Mouse (Mus musculus) liver, embryonic 11.5 days (tissue): Measurements from ENCODE around the gene Hlf. TPM values are rescaled to one million over a fixed set of nuclear protein-coding genes. Genes with fewer than 3 reads are reported as not detected.
A peak's percentile ranks its signal among the peaks of the same experiment; 100 is the strongest.

ENCODE experiments used
- ATAC-seq: fragments of 200-750 bp; cut with Nextera tagmentation; replicated peaks from 2 replicates; pipeline ENCODE4 v1.8.0; 2017; ENCODE audit warnings: moderate number of reproducible peaks, mild to moderate bottlenecking, moderate TSS enrichment, moderate library complexity; ENCODE audit not compliant: low FRiP score
- DNase-seq: peaks from one replicate; pipeline ENCODE4 v3.0.0-alpha.2; 2017; ENCODE audit warnings: low spot score
- H3K27ac ChIP-seq: fragments of 300-500 bp; sonication (generic); 2 replicates; pipeline ENCODE4 v1.5.1; 2014; ENCODE audit warnings: mild to moderate bottlenecking, low read depth, low read length, control low read depth
- H3K27me3 ChIP-seq: fragments of 300-500 bp; sonication (generic); replicated peaks from 2 replicates; pipeline ENCODE4 v1.6.1; 2014; ENCODE audit warnings: low read length, mixed read lengths; ENCODE audit not compliant: control insufficient read depth, insufficient read depth
- H3K36me3 ChIP-seq: fragments of 300-500 bp; sonication (generic); 2 replicates; pipeline ENCODE4 v1.6.1; 2014; ENCODE audit warnings: mild to moderate bottlenecking, low read length, moderate library complexity, mixed read lengths; ENCODE audit not compliant: control insufficient read depth, insufficient read depth
- H3K4me1 ChIP-seq: fragments of 300-500 bp; sonication (generic); replicated peaks from 2 replicates; pipeline ENCODE4 v1.6.1; 2014; ENCODE audit warnings: low read length, mixed read lengths; ENCODE audit not compliant: control insufficient read depth, insufficient read depth
- H3K4me2 ChIP-seq: fragments of 300-500 bp; sonication (generic); 2 replicates; pipeline ENCODE4 v1.6.1; 2014; ENCODE audit warnings: mild to moderate bottlenecking, control low read depth, moderate library complexity
- H3K4me3 ChIP-seq: fragments of 300-500 bp; sonication (generic); 2 replicates; pipeline ENCODE4 v1.5.1; 2014; ENCODE audit warnings: low read depth, low read length, control low read depth
- H3K9ac ChIP-seq: fragments of 300-500 bp; sonication (generic); 2 replicates; pipeline ENCODE4 v1.6.1; 2014; ENCODE audit warnings: low read depth, low read length, control low read depth
- H3K9me3 ChIP-seq: fragments of 300-500 bp; sonication (generic); 2 replicates; pipeline ENCODE4 v1.6.1; 2016; ENCODE audit warnings: low read length, inconsistent platforms, mixed read lengths; ENCODE audit not compliant: control insufficient read depth
- WGBS: fragments of 180-500 bp; shearing (Covaris S2); extraction: QIAGEN DNeasy Blood & Tissue Kit; methylation state at CpG from one replicate; pipeline ENCODE4 v1.1.7; 2014; 5-methylcytosine and 5-hydroxymethylcytosine counted together
- polyA plus RNA-seq: library from polyadenylated mRNA; unstranded; fragments of >200 nt; fragmentation: Nextera tagmentation; extraction: Ambion mirVana; gene quantifications from 2 replicates; pipeline ENCODE4 v1.2.1, GENCODE M21; 2014

Gene Hlf
- polyA plus RNA-seq, result 6.6 and 6.9 TPM in 2 replicates

DNA sequence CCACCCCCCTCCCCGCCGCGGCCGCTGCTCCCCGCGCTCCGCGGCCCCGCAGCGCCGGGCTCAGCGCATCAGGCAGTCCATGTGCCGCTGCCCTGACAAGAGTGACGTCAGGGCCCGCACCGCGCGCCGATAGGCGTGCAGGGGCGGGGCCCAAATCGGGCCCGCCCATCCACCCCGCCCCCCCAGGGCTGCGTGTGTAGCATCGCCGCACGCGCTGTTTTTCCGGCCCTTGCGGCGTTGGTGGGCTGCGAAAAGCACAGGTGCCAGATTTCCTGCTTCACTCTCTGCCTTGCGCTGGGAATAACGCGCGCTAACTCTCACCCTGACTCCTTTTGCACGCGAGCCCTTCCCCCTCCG is at the start of gene Hlf:
Gene Hlf (minus strand): TSS at position 79 of the 357 bp plus-strand sequence.
- Histone ChIP-seq H3K9me3 (no peaks in the 10 kb centered on the region), H3K4me3 (peak within 1 kb of the TSS; percentile 57), H3K27me3 (peaks cover 49% of the 10 kb centered on the region), H3K4me1 (peaks cover 9% of the 10 kb centered on the region), H3K9ac (0 out of 2 replicates have a peak within 1 kb of the TSS, but pooled peaks have one; percentile 8), H3K36me3 (no peaks in the 10 kb centered on the region), H3K4me2 (peak within 1 kb of the TSS; percentile 76), H3K27ac (no peak within 1 kb of the TSS)
- whole genome bisulfite sequencing, result under 1% methylated on average over 38 of the region's 40 CpGs
- ATAC-seq, result peak; percentile 93
- peak; percentile 83 for DNase-seq

GRCm38 (mm10) chr11:90438768-90439167 is 48.1 kb upstream of the Hlf start:
- no peak overlapping the region for H3K27ac ChIP-seq
- DNase-seq (no peak), ATAC-seq (no peak)
- H3K27me3 ChIP-seq, result no peaks in the 10 kb centered on the region
- H3K36me3 ChIP-seq, result no peaks in the 10 kb centered on the region
- H3K4me2 ChIP-seq, result no peak overlapping the region
- no peaks in the 10 kb centered on the region for H3K4me1 ChIP-seq
- H3K4me3 ChIP-seq, result no peak overlapping the region
- no peaks in the 10 kb centered on the region for H3K9me3 ChIP-seq
- 72% methylated on average over 5 of the region's 5 CpGs for WGBS
- H3K9ac ChIP-seq, result no peak overlapping the region

DNA sequence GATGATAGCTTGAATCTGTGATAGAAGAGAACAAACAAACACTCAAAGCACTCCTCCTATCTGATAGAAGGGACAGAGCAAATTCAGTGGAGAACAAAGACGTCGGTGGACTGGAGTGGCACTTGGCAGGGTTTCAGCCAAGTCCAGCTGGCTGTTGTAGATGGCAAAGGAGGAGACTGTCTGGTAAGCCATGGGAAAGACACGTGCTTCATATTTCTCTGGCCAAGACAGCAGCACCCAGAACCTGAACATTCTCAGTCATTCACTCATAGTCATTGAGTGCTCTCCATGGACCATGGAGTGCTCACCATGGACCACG is 34.5 kb upstream of the Hlf start:
- DNase-seq, result no peak

DNA sequence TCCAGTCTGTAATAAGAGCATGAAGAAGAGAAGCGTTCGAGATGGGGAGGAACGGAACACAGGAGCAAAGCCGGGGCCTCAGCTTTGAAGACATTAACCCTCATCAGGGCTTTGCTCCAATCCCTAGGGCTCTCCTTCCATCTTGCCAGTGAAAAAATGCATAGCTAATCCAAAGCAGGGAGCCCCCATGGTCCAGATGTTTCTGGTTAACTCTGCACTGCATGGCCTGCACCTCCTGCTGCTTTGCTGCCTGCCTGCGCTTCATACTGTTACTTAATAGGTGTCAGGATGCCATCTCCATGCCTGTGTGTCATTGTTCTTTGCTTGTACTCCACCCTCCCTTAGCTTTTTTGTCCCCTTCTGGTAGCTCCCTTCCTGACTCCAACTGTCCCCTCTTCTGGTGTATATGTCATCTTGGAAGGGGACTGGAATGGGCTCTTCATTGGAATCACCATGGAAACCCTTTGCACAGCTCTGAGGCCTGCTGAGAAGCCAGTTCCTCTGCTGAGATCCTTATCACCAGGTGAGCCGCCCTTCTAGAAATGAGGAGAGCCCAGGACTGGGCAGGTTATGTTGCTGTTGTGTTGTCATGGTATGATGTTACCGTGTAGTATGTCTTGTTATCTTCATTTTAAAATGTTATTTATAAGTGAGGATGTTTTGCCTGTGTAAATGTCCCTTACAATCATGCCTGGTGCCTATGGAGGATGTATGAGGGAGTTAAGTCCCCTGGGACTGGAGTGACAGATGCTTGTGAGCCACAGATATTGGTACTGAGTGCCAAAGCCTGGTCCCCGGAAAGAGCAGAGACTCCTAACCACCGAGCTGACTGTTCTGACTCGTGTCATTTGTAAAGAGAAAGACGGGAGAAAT is 33.9 kb upstream of the Hlf start:
- ATAC-seq (no peak), DNase-seq (no peak)
- no peaks in the 10 kb centered on the region for H3K36me3 ChIP-seq
- H3K27ac ChIP-seq, result no peak overlapping the region
- H3K4me2 ChIP-seq, result no peak overlapping the region
- H3K9me3 ChIP-seq, result no peaks in the 10 kb centered on the region
- peaks cover 6% of the 10 kb centered on the region for H3K27me3 ChIP-seq
- no peak overlapping the region for H3K4me3 ChIP-seq
- no peaks in the 10 kb centered on the region for H3K4me1 ChIP-seq
- no peak overlapping the region for H3K9ac ChIP-seq
- whole genome bisulfite sequencing, result 66% methylated on average over 11 of the region's 11 CpGs

More for the DNA sequence above, 34.5 kb upstream of the Hlf start:
- Histone ChIP-seq H3K27ac (no peak overlapping the region), H3K4me3 (no peak overlapping the region), H3K36me3 (no peaks in the 10 kb centered on the region), H3K4me1 (no peaks in the 10 kb centered on the region), H3K27me3 (no peaks in the 10 kb centered on the region), H3K9ac (no peak overlapping the region), H3K9me3 (no peaks in the 10 kb centered on the region), H3K4me2 (no peak overlapping the region)
- WGBS, result 83% methylated on average over 4 of the region's 4 CpGs
- no peak for ATAC-seq

GRCm38 (mm10) chr11:90423896-90424295 is 33.2 kb upstream of the Hlf start:
- Histone ChIP-seq H3K9ac (no peak overlapping the region), H3K9me3 (no peaks in the 10 kb centered on the region), H3K36me3 (no peaks in the 10 kb centered on the region), H3K4me1 (no peaks in the 10 kb centered on the region), H3K4me3 (no peak overlapping the region), H3K27me3 (peaks cover 11% of the 10 kb centered on the region), H3K4me2 (no peak overlapping the region), H3K27ac (no peak overlapping the region)
- WGBS, result 55% methylated on average over 3 of the region's 3 CpGs
- ATAC-seq, result no peak
- no peak for DNase-seq

GRCm38 (mm10) chr11:90419706-90420105 is 29.0 kb upstream of the Hlf start:
- Histone ChIP-seq H3K4me2 (no peak overlapping the region), H3K9me3 (no peaks in the 10 kb centered on the region), H3K4me1 (no peaks in the 10 kb centered on the region), H3K27me3 (peaks cover 12% of the 10 kb centered on the region), H3K36me3 (no peaks in the 10 kb centered on the region), H3K27ac (no peak overlapping the region), H3K9ac (no peak overlapping the region), H3K4me3 (no peak overlapping the region)
- WGBS, result 66% methylated on average over 11 of the region's 11 CpGs
- DNase-seq, result no peak
- ATAC-seq, result no peak

DNA sequence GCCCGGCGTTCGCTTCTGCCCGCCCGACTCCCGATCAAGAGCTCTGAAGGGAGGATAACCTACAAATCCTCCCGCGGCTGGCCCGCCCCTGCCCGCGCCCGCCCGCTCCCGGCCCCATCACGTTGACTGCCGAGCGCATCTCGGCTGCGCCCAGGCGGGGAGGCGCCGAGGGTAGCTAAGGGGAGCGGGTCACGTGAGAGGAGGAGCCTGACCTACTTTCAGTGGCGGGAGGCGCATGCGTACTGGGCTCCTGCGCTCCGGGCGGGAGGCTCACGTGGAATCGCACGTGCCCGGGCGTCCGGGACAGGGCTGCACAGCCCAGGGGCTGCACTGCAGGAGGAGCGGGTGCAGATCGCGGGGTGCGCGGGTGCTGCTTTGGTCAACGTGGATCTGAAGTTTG is 27.2 kb upstream of the Hlf start:
- H3K27ac ChIP-seq, result no peak overlapping the region
- peak overlapping the region; percentile 59 for H3K4me2 ChIP-seq
- peak; percentile 95 for ATAC-seq

GRCm38 (mm10) chr11:90417011-90417410 is 26.3 kb upstream of the Hlf start:
- Histone ChIP-seq H3K27me3 (peaks cover 12% of the 10 kb centered on the region), H3K4me2 (no peak overlapping the region)
- 76% methylated on average over 5 of the region's 5 CpGs for WGBS

More for the DNA sequence above, 27.2 kb upstream of the Hlf start:
- DNase-seq, result peak; percentile 86
- Histone ChIP-seq H3K27me3 (peaks cover 12% of the 10 kb centered on the region), H3K9ac (peak overlapping the region; percentile 10; the same call in 1 of the 2 replicates), H3K4me1 (no peaks in the 10 kb centered on the region), H3K9me3 (no peaks in the 10 kb centered on the region), H3K36me3 (no peaks in the 10 kb centered on the region), H3K4me3 (peak overlapping the region; percentile 29)
- WGBS, result 1% methylated on average over 42 of the region's 42 CpGs

DNA sequence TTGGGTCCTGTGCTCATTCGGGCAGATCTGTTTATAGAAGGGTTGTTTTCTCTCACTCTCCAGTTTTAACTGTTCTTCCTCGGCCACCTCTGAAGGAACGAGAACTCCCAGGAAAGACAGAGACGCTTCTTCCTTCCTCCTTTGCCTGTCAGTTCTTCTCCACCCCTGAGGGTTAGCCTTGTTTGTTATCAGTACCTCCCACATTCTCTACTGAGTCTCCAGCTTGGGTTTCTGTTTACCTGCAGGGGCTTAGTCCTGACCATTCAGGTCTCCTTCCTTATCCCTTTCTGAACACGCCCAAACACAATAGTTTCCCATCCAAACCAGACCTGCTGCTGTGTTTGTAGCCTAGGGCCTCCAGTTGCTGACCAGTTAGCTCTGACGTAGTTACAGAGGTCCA is 8.2 kb upstream of the Hlf start:
- Histone ChIP-seq H3K4me2 (no peak overlapping the region), H3K4me1 (0 out of 2 replicates have a peak, but pooled peaks cover 5% of the 10 kb centered on the region), H3K36me3 (no peaks in the 10 kb centered on the region), H3K4me3 (no peak overlapping the region), H3K9me3 (no peaks in the 10 kb centered on the region), H3K27me3 (no peaks in the 10 kb centered on the region), H3K9ac (no peak overlapping the region), H3K27ac (no peak overlapping the region)
- 21% methylated on average over 6 of the region's 6 CpGs for WGBS
- DNase-seq (no peak), ATAC-seq (peak; percentile 61)

More at GRCm38 (mm10) chr11:90417011-90417410, 26.3 kb upstream of the Hlf start:
- Histone ChIP-seq H3K4me1 (no peaks in the 10 kb centered on the region), H3K4me3 (no peak overlapping the region), H3K9ac (no peak overlapping the region), H3K9me3 (no peaks in the 10 kb centered on the region), H3K27ac (no peak overlapping the region), H3K36me3 (no peaks in the 10 kb centered on the region)
- ATAC-seq (no peak), DNase-seq (no peak)
